Mouse (Mus musculus): ENCODE data around the gene Phxr2. TPM values are rescaled to one million over a fixed set of nuclear protein-coding genes. Genes with fewer than 3 reads are reported as not detected.

The Phxr2 gene
- not detected in 2 replicates for polyA plus RNA-seq (2014; fragmentation: Nextera tagmentation; extraction: Ambion mirVana)

DNA sequence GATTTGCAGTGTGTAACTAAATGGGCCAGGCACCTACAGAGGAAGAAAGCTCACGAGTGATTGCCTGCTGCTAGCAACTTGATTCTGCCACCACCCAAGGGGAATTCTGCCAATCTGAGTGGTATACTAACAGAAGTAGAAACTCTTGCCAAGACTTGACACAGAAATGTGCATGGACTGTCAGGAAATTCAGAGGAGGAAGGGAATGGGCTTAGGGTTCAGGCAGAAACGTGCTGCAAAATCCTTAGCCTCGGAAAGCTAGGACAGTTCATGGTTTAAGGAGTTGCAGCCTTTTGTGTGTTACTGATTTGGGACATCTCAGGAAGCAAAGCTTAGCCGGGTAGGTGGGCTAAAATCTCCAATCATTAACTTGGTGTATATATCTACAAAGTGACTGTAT lies at the start of gene Phxr2:
Phxr2 (minus strand) TSS at position 101 of the 400 bp plus-strand sequence.
- Histone ChIP-seq H3K4me3 (ENCODE audit: low read depth, low read length) (no peak within 1 kb of the TSS), H3K27ac (ENCODE audit: low read depth, low read length) (no peak within 1 kb of the TSS), H3K9ac (replicated peaks; ENCODE audit: low read depth, low read length) (no peak within 1 kb of the TSS), H3K4me2 (ENCODE audit: low read depth, low read length) (no peak within 1 kb of the TSS), H3K27me3 (ENCODE audit: control insufficient read depth, insufficient read depth, low read length) (no peaks in the 10 kb centered on the region), H3K4me1 (ENCODE audit: control insufficient read depth, insufficient read depth, low read length) (no peaks in the 10 kb centered on the region), H3K9me3 (ENCODE audit: control insufficient read depth, low read length) (no peaks in the 10 kb centered on the region), H3K36me3 (ENCODE audit: control insufficient read depth, insufficient read depth, low read length) (no peaks in the 10 kb centered on the region)
- no peak for ATAC-seq (ENCODE audit: low read depth)
- 89% methylated on average over 4 of the region's 4 CpGs for WGBS

DNA sequence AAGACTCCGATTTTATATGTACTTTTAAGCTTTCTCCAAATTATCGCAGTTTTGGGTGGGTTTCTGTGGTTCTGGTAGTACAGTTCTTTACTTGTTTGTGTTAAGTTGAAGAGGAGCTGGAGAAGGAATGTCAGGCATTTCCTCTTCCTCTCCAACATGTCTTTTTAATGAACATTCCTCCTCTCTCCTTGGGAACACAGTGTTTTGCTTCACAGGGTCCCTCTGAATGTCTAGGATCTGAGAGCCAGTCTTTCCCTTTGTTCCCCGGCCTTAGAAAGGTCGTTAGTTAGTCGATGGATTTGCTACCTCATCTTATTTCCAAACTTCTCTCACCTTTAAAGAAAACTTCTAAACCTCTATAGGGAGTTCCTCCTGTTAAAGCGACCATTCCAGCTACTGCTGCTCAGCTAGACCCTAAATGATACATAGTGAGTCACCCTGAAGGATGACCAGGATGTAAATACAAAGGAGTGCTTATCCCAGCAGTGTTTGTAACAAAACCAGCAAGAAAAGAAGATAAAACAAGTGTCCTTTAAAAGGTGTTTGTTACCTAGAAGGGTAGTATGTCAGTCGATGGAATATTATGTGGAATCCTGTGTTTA lies 46.9 kb upstream of the Phxr2 start:
- Histone ChIP-seq H3K27ac (ENCODE audit: low read depth, low read length) (no peak overlapping the region; the same call in 1 of the 2 replicates), H3K9ac (replicated peaks; ENCODE audit: low read depth, low read length) (no peak overlapping the region), H3K4me3 (ENCODE audit: low read depth, low read length) (no peak overlapping the region), H3K9me3 (ENCODE audit: control insufficient read depth, low read length) (no peaks in the 10 kb centered on the region), H3K36me3 (ENCODE audit: control insufficient read depth, insufficient read depth, low read length) (no peaks in the 10 kb centered on the region), H3K27me3 (ENCODE audit: control insufficient read depth, insufficient read depth, low read length) (no peaks in the 10 kb centered on the region), H3K4me1 (ENCODE audit: control insufficient read depth, insufficient read depth, low read length) (peaks cover 2% of the 10 kb centered on the region; the same call in 1 of the 2 replicates), H3K4me2 (ENCODE audit: low read depth, low read length) (no peak overlapping the region)
- no peak for ATAC-seq (ENCODE audit: low read depth)
- 37% methylated on average over 7 of the region's 7 CpGs for WGBS

DNA sequence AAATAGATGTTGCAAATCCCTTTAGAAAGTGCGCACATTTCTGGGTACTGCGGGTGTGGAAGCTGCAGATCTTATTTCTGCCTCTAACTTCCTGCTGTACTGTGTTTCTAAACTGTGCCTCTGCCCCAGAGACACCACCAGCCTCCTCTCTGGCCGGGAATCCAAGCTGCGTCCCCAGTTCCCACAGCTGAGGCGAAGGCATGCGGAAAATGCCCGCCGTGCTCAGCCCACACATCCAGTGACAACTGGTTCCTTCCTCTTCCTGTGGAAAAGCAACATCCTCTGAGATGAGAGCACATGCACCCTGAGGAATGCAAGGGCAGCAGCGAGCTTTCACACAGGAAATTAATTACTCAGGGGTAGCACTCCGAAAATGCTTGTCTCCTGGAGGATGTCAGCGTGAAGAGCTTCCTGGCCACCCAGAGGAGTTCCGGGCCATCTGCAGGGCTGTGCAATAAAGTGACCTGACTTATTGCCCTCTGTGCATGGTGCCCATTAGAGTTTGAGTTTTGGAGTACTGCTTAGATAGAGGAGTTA lies 45.9 kb upstream of the Phxr2 start:
- Histone ChIP-seq H3K4me1 (ENCODE audit: control insufficient read depth, insufficient read depth, low read length) (peaks cover 2% of the 10 kb centered on the region; the same call in 1 of the 2 replicates), H3K27me3 (ENCODE audit: control insufficient read depth, insufficient read depth, low read length) (no peaks in the 10 kb centered on the region), H3K4me3 (ENCODE audit: low read depth, low read length) (no peak overlapping the region), H3K9me3 (ENCODE audit: control insufficient read depth, low read length) (no peaks in the 10 kb centered on the region), H3K36me3 (ENCODE audit: control insufficient read depth, insufficient read depth, low read length) (no peaks in the 10 kb centered on the region), H3K9ac (replicated peaks; ENCODE audit: low read depth, low read length) (no peak overlapping the region), H3K4me2 (ENCODE audit: low read depth, low read length) (no peak overlapping the region), H3K27ac (ENCODE audit: low read depth, low read length) (no peak overlapping the region; the same call in 1 of the 2 replicates)
- WGBS, result 9% methylated on average over 12 of the region's 12 CpGs
- peak; percentile 82 for ATAC-seq (ENCODE audit: low read depth)

DNA sequence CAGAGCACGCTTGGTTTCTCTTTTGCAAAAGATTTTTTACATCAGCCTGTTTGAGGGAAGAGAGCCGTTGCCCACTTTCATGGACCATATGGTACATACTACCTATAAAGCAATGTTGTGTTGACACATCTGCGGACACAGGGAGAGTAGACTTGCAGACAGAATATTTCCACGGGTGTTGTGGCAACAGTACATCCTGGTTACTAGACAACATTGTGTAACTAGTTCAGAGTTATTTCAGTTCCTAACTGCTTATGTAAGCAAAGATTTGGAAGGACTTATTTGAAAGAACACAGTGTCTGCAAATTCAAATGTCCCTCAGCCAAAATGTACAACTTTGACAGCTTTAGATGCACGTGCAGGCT lies 43.6 kb upstream of the Phxr2 start:
- Histone ChIP-seq H3K4me2 (ENCODE audit: low read depth, low read length) (no peak overlapping the region), H3K9me3 (ENCODE audit: control insufficient read depth, low read length) (no peaks in the 10 kb centered on the region), H3K36me3 (ENCODE audit: control insufficient read depth, insufficient read depth, low read length) (no peaks in the 10 kb centered on the region), H3K27ac (ENCODE audit: low read depth, low read length) (no peak overlapping the region), H3K4me1 (ENCODE audit: control insufficient read depth, insufficient read depth, low read length) (peaks cover 2% of the 10 kb centered on the region; the same call in 1 of the 2 replicates), H3K9ac (replicated peaks; ENCODE audit: low read depth, low read length) (no peak overlapping the region), H3K27me3 (ENCODE audit: control insufficient read depth, insufficient read depth, low read length) (no peaks in the 10 kb centered on the region), H3K4me3 (ENCODE audit: low read depth, low read length) (no peak overlapping the region)
- 82% methylated on average over 5 of the region's 5 CpGs for WGBS
- ATAC-seq (ENCODE audit: low read depth), result no peak

DNA sequence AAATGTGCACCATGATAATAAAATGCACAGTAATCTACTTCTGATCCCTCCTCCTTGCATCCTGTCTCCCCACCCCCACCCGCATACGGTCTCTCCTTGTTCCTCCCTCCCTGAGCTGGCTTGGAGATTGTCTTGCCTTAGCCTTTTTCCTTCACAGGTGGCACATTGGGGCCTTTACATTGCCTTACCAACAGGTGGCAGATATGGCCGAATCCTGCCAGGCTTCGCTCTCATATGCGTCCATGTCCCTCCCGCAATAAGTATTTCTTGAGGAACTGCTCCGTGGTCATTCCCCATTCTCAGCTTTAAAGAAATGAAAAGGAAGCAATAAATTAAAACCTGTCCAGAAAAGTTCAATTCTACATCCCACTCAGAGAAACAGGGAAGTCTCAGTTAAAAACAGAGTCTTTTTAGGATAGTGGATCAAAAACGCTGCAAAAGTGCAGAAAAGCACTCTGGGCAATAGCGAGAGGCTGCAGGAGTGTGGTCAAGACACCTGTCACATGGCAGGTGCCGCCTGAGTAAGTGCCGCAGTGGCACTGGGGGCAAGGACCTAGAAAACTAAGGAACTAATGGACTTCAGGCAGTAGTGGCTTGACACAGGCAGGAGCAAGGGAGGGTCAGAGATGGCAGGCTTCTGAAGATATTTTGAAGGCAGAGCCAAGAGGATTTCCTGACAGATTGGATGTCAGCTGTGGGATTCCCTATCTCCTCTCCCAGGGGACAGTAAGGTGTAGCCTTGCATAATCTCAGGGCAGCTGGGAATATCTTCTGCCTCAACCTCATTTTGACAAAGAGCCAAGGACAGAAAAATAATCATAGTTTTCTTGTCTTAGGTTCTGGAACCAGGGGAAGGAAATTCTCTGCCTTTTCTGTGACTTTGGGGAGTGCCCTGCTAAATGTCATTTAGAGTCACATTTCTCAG lies 43.0 kb upstream of the Phxr2 start:
- WGBS, result 82% methylated on average over 11 of the region's 11 CpGs
- no peak overlapping the region for H3K9ac ChIP-seq (replicated peaks; ENCODE audit: low read depth, low read length)
- ATAC-seq (ENCODE audit: low read depth), result no peak
- H3K9me3 ChIP-seq (ENCODE audit: control insufficient read depth, low read length), result no peaks in the 10 kb centered on the region
- H3K36me3 ChIP-seq (ENCODE audit: control insufficient read depth, insufficient read depth, low read length), result no peaks in the 10 kb centered on the region
- H3K27ac ChIP-seq (ENCODE audit: low read depth, low read length), result no peak overlapping the region
- peaks cover 2% of the 10 kb centered on the region; the same call in 1 of the 2 replicates for H3K4me1 ChIP-seq (ENCODE audit: control insufficient read depth, insufficient read depth, low read length)
- H3K4me3 ChIP-seq (ENCODE audit: low read depth, low read length), result no peak overlapping the region
- H3K4me2 ChIP-seq (ENCODE audit: low read depth, low read length), result no peak overlapping the region
- H3K27me3 ChIP-seq (ENCODE audit: control insufficient read depth, insufficient read depth, low read length), result no peaks in the 10 kb centered on the region

DNA sequence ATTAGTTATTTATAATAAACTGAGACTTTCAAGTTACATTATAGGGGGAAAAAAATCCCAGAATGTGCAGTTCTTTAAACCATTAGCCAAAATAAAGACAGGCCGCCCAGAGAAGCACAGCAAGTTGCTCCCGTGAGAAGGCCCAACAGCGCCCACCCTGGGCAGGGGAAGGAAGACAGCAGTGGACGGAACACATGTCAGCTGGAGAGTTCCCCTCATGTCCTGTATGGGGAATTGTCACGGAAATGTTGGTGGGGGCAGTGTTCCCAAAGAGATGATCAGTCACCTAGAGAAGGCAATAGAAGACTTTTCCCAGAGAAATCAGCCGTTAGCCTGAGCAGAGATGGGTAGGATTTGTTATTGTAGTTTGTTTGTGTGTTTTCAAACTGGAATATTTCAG lies 42.3 kb upstream of the Phxr2 start:
- Histone ChIP-seq H3K4me3 (ENCODE audit: low read depth, low read length) (no peak overlapping the region), H3K4me2 (ENCODE audit: low read depth, low read length) (no peak overlapping the region), H3K9ac (replicated peaks; ENCODE audit: low read depth, low read length) (no peak overlapping the region), H3K36me3 (ENCODE audit: control insufficient read depth, insufficient read depth, low read length) (no peaks in the 10 kb centered on the region), H3K27ac (ENCODE audit: low read depth, low read length) (no peak overlapping the region), H3K9me3 (ENCODE audit: control insufficient read depth, low read length) (no peaks in the 10 kb centered on the region), H3K4me1 (ENCODE audit: control insufficient read depth, insufficient read depth, low read length) (peaks cover 2% of the 10 kb centered on the region; the same call in 1 of the 2 replicates), H3K27me3 (ENCODE audit: control insufficient read depth, insufficient read depth, low read length) (no peaks in the 10 kb centered on the region)
- 77% methylated on average over 6 of the region's 6 CpGs for whole genome bisulfite sequencing
- ATAC-seq (ENCODE audit: low read depth), result no peak

DNA sequence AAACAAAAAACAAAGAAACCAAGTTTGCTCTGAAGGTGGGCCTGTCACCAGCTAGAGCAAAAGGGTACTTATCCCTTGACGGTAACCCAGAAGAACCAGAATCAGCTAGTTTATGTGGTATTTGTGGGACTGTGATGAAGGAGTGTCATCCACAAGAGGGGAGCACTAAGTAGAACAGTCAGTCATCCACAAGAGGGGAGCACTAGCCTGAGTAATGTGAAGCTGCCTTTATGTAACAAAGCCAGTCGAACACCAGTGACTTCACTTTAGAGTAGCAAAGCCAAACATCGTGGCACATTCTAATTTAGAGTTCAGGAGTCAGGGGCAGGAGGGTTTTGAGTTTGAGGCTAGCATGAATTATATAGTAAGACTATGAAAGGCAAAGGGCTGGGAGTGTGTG lies 40.3 kb upstream of the Phxr2 start:
- no peaks in the 10 kb centered on the region for H3K36me3 ChIP-seq (ENCODE audit: control insufficient read depth, insufficient read depth, low read length)
- no peak overlapping the region for H3K9ac ChIP-seq (replicated peaks; ENCODE audit: low read depth, low read length)
- no peaks in the 10 kb centered on the region for H3K9me3 ChIP-seq (ENCODE audit: control insufficient read depth, low read length)
- H3K4me3 ChIP-seq (ENCODE audit: low read depth, low read length), result no peak overlapping the region
- H3K27ac ChIP-seq (ENCODE audit: low read depth, low read length), result no peak overlapping the region
- no peak overlapping the region for H3K4me2 ChIP-seq (ENCODE audit: low read depth, low read length)
- H3K27me3 ChIP-seq (ENCODE audit: control insufficient read depth, insufficient read depth, low read length), result no peaks in the 10 kb centered on the region
- no peak for ATAC-seq (ENCODE audit: low read depth)
- 84% methylated on average over 3 of the region's 3 CpGs for WGBS
- peaks cover 2% of the 10 kb centered on the region; the same call in 1 of the 2 replicates for H3K4me1 ChIP-seq (ENCODE audit: control insufficient read depth, insufficient read depth, low read length)

DNA sequence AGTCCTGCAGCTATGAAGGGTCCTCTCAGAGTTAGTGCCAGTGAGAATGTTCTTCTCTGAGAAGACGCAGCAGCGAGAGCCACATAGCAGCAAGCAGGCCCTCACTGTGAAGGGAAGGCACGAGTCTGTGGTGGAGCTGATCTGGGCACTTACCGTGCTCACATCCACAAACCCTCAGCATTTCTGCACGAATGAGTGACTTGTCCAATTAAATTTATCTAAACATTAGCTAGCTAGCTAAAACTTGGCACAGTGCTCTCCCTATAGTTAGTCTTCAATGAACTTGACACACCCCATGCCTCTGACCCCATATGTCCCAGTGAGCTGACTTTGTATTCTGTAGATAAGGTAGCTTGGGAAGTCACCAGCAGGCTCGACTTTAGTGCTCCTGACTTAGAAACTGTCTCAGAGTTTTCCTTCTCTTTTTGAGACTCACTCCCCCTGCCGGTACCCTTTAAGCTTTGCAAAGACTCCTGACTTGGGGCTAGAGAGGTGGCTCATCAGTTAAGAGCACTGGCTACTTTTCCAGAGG lies 39.7 kb upstream of the Phxr2 start:
- 83% methylated on average over 7 of the region's 7 CpGs for WGBS
- no peak overlapping the region for H3K4me2 ChIP-seq (ENCODE audit: low read depth, low read length)
- no peak for ATAC-seq (ENCODE audit: low read depth)
- no peak overlapping the region for H3K4me3 ChIP-seq (ENCODE audit: low read depth, low read length)
- H3K9me3 ChIP-seq (ENCODE audit: control insufficient read depth, low read length), result no peaks in the 10 kb centered on the region
- no peaks in the 10 kb centered on the region for H3K4me1 ChIP-seq (ENCODE audit: control insufficient read depth, insufficient read depth, low read length)
- no peak overlapping the region for H3K9ac ChIP-seq (replicated peaks; ENCODE audit: low read depth, low read length)
- H3K27me3 ChIP-seq (ENCODE audit: control insufficient read depth, insufficient read depth, low read length), result no peaks in the 10 kb centered on the region
- no peaks in the 10 kb centered on the region for H3K36me3 ChIP-seq (ENCODE audit: control insufficient read depth, insufficient read depth, low read length)
- H3K27ac ChIP-seq (ENCODE audit: low read depth, low read length), result no peak overlapping the region
